Mouse (Mus musculus): ENCODE data around the gene Fbf1. TPM values are rescaled to one million over a fixed set of nuclear protein-coding genes. Genes with fewer than 3 reads are reported as not detected.
"Not testable (repeated sequence)": the region's sequence is repeated elsewhere in the genome, so short reads cannot be mapped to it uniquely, and the experiment has no call there.

Gene Fbf1
- polyA plus RNA-seq, 1 experiment, result 3.8 TPM

GRCm38 (mm10) chr11:116099462-116099861 lies 68.5 kb downstream of the Fbf1 start:
- H3K27ac ChIP-seq (replicated peaks; ENCODE audit: low read depth, low read length), result peak overlapping the region; percentile 75
- H3K4me1 ChIP-seq (ENCODE audit: control insufficient read depth, insufficient read depth, insufficient read length, low read length), result peaks cover 43% of the 10 kb centered on the region
- no peak overlapping the region for H3K4me3 ChIP-seq (ENCODE audit: insufficient read depth, low read depth, low read length)

GRCm38 (mm10) chr11:116098711-116099460 lies 69.1 kb downstream of the Fbf1 start:
- no peak overlapping the region for H3K4me3 ChIP-seq (ENCODE audit: insufficient read depth, low read depth, low read length)
- H3K27ac ChIP-seq (replicated peaks; ENCODE audit: low read depth, low read length), result peak overlapping the region; percentile 75

GRCm38 (mm10) chr11:116096213-116097108 lies 71.5 kb downstream of the Fbf1 start:
- H3K4me1 ChIP-seq (ENCODE audit: control insufficient read depth, insufficient read depth, insufficient read length, low read length), result peaks cover 31% of the 10 kb centered on the region
- no peak overlapping the region for H3K27ac ChIP-seq (replicated peaks; ENCODE audit: low read depth, low read length)

More at GRCm38 (mm10) chr11:116098711-116099460, 69.1 kb downstream of the Fbf1 start:
- H3K4me1 ChIP-seq (ENCODE audit: control insufficient read depth, insufficient read depth, insufficient read length, low read length), result peaks cover 42% of the 10 kb centered on the region

GRCm38 (mm10) chr11:116095573-116095972 lies 72.4 kb downstream of the Fbf1 start:
- H3K27ac ChIP-seq (replicated peaks; ENCODE audit: low read depth, low read length), result peak overlapping the region; percentile 88
- H3K4me3 ChIP-seq (ENCODE audit: insufficient read depth, low read depth, low read length), result no peak overlapping the region
- peaks cover 26% of the 10 kb centered on the region for H3K4me1 ChIP-seq (ENCODE audit: control insufficient read depth, insufficient read depth, insufficient read length, low read length)

More at GRCm38 (mm10) chr11:116096213-116097108, 71.5 kb downstream of the Fbf1 start:
- no peak overlapping the region for H3K4me3 ChIP-seq (ENCODE audit: insufficient read depth, low read depth, low read length)

GRCm38 (mm10) chr11:116093771-116094565 lies 74.0 kb downstream of the Fbf1 start:
- peaks cover 12% of the 10 kb centered on the region for H3K4me1 ChIP-seq (ENCODE audit: control insufficient read depth, insufficient read depth, insufficient read length, low read length)
- peak overlapping the region; percentile 84 for H3K27ac ChIP-seq (replicated peaks; ENCODE audit: low read depth, low read length)
- H3K4me3 ChIP-seq (ENCODE audit: insufficient read depth, low read depth, low read length), result no peak overlapping the region

- not testable (repeated sequence) for H3K27ac ChIP-seq (replicated peaks; ENCODE audit: low read depth, low read length); H3K4me3 ChIP-seq (ENCODE audit: insufficient read depth, low read depth, low read length); H3K4me1 ChIP-seq (ENCODE audit: control insufficient read depth, insufficient read depth, insufficient read length, low read length)
These were observed 75.0 kb downstream of the Fbf1 start for GRCm38 (mm10) chr11:116092959-116093358.

Other genes starting within 250 kb of the Fbf1 start
- gene Sap30bp, start 234.9 kb downstream of the Fbf1 start, polyA plus RNA-seq (2012; ENCODE audit: insufficient read depth, insufficient read length, missing spikeins), result 10.0 and 12.0 TPM in 2 replicates
- 4.2 and 5.3 TPM in 2 replicates for gene Recql5, start 234.7 kb downstream of the Fbf1 start, polyA plus RNA-seq (2012; ENCODE audit: insufficient read depth, insufficient read length, missing spikeins)
- 1.5 and 2.2 TPM in 2 replicates for gene Itgb4, start 193.5 kb downstream of the Fbf1 start, polyA plus RNA-seq (2012; ENCODE audit: insufficient read depth, insufficient read length, missing spikeins)
- gene Galk1, start 155.4 kb downstream of the Fbf1 start, polyA plus RNA-seq (2012; ENCODE audit: insufficient read depth, insufficient read length, missing spikeins), result 9.6 and 12.4 TPM in 2 replicates
- gene H3f3b, start 140.2 kb downstream of the Fbf1 start, polyA plus RNA-seq (2012; ENCODE audit: insufficient read depth, insufficient read length, missing spikeins), result 85.7 and 112 TPM in 2 replicates
- 2.9 and 4.0 TPM in 2 replicates for gene Unk, start 137.8 kb downstream of the Fbf1 start, polyA plus RNA-seq (2012; ENCODE audit: insufficient read depth, insufficient read length, missing spikeins)
- gene Unc13d, start 90.2 kb downstream of the Fbf1 start, polyA plus RNA-seq (2012; ENCODE audit: insufficient read depth, insufficient read length, missing spikeins), result not detected in 2 replicates
- gene Wbp2, start 81.2 kb downstream of the Fbf1 start, polyA plus RNA-seq (2012; ENCODE audit: insufficient read depth, insufficient read length, missing spikeins), result 73.7 and 124 TPM in 2 replicates
- gene Trim47, start 41.0 kb downstream of the Fbf1 start, polyA plus RNA-seq (2012; ENCODE audit: insufficient read depth, insufficient read length, missing spikeins), result 4.6 and 8.3 TPM in 2 replicates
- gene Trim65, start 37.0 kb downstream of the Fbf1 start, polyA plus RNA-seq (2012; ENCODE audit: insufficient read depth, insufficient read length, missing spikeins), result 5.9 and 8.3 TPM in 2 replicates
- 99.5 and 121 TPM in 2 replicates for gene Mrpl38, start 29.3 kb downstream of the Fbf1 start, polyA plus RNA-seq (2012; ENCODE audit: insufficient read depth, insufficient read length, missing spikeins)
- 4.3 and 7.6 TPM in 2 replicates for gene Ten1, start 30.7 kb upstream of the Fbf1 start, polyA plus RNA-seq (2012; ENCODE audit: insufficient read depth, insufficient read length, missing spikeins)
- 223 and 402 TPM in 2 replicates for gene Acox1, start 30.9 kb upstream of the Fbf1 start, polyA plus RNA-seq (2012; ENCODE audit: insufficient read depth, insufficient read length, missing spikeins)
- gene Evpl, start 69.9 kb upstream of the Fbf1 start, polyA plus RNA-seq (2012; ENCODE audit: insufficient read depth, insufficient read length, missing spikeins), result 0.16 TPM in 1 of 2 replicates, not detected in the other
- 23.4 and 31.3 TPM in 2 replicates for gene Srp68, start 106.1 kb upstream of the Fbf1 start, polyA plus RNA-seq (2012; ENCODE audit: insufficient read depth, insufficient read length, missing spikeins)
- gene Galr2, start 112.8 kb upstream of the Fbf1 start, polyA plus RNA-seq (2012; ENCODE audit: insufficient read depth, insufficient read length, missing spikeins), result not detected in 2 replicates
- gene Exoc7, start 139.1 kb upstream of the Fbf1 start, polyA plus RNA-seq (2012; ENCODE audit: insufficient read depth, insufficient read length, missing spikeins), result 61.2 and 74.2 TPM in 2 replicates
- gene Foxj1, start 167.2 kb upstream of the Fbf1 start, polyA plus RNA-seq (2012; ENCODE audit: insufficient read depth, insufficient read length, missing spikeins), result not detected in 2 replicates
- 0.67 TPM in 1 of 2 replicates, not detected in the other for gene Rnf157, start 244.9 kb upstream of the Fbf1 start, polyA plus RNA-seq (2012; ENCODE audit: insufficient read depth, insufficient read length, missing spikeins)

Measured in brown adipose tissue, adult 24 weeks (tissue).